Mouse (Mus musculus): ENCODE measurements around the gene Kdsr. TPM values are rescaled to one million over a fixed set of nuclear protein-coding genes. Genes with fewer than 3 reads are reported as not detected.

Kdsr gene
- polyA plus RNA-seq, 1 experiment: 9.9 TPM

GRCm38 (mm10) chr1:106713621-106714529 lies 45.7 kb downstream of the Kdsr start, which contains the start of gene Bcl2:
Bcl2 (minus strand) TSS chr1:106714274.
- TF ChIP-seq E2F4 (IDR thresholded peaks at IDR 0.05; ENCODE audit: insufficient read depth) (no peak), MYOD1 (IDR thresholded peaks at IDR 0.05; ENCODE audit: control insufficient read depth in 1 of 3, insufficient read length in 2 of 3, low read depth in 2 of 3) (peak in 1 of 3 experiments; percentile 17), MYOG (IDR thresholded peaks at IDR 0.05; ENCODE audit: control insufficient read depth in 1 of 3, insufficient read depth in 1 of 3, insufficient read length in 2 of 3, low read depth in 2 of 3) (peak in 1 of 3 experiments; percentile 9), POLR2AphosphoS2 (IDR thresholded peaks at IDR 0.05; ENCODE audit: insufficient read length, low read depth) (peak; percentile 33), POLR2A (IDR thresholded peaks at IDR 0.05; ENCODE audit: insufficient read length, low read depth) (peak; percentile 53)
- Histone ChIP-seq H3K79me2 (ENCODE audit: control insufficient read depth, insufficient read depth) (no peaks in the 10 kb centered on the region), H3ac (ENCODE audit: control insufficient read depth, insufficient read length) (peak within 1 kb of the TSS; percentile 78), H3K4me3 (peak within 1 kb of the TSS; percentile 41), H3K27me3 (ENCODE audit: control insufficient read depth, insufficient read depth, insufficient read length) (no peaks in the 10 kb centered on the region), H3K4me2 (ENCODE audit: low read depth) (peak within 1 kb of the TSS; percentile 81), H3K36me3 (ENCODE audit: control insufficient read depth, insufficient read depth) (no peaks in the 10 kb centered on the region)

- no peaks in the 10 kb centered on the region for H3K79me2 ChIP-seq (ENCODE audit: control insufficient read depth, insufficient read depth)
- H3K27me3 ChIP-seq (ENCODE audit: control insufficient read depth, insufficient read depth, insufficient read length): no peaks in the 10 kb centered on the region
- H3K36me3 ChIP-seq (ENCODE audit: control insufficient read depth, insufficient read depth): no peaks in the 10 kb centered on the region
- H3K4me3 ChIP-seq: no peak overlapping the region
- H3ac ChIP-seq (ENCODE audit: control insufficient read depth, insufficient read length): no peak overlapping the region
- peak overlapping the region; percentile 81 for H3K4me2 ChIP-seq (ENCODE audit: low read depth)
- TF ChIP-seq MYOG (IDR thresholded peaks at IDR 0.05; ENCODE audit: control insufficient read depth in 1 of 3, insufficient read depth in 1 of 3, insufficient read length in 2 of 3, low read depth in 2 of 3): no peak
- no peak for TF ChIP-seq E2F4 (IDR thresholded peaks at IDR 0.05; ENCODE audit: insufficient read depth)
- TF ChIP-seq CEBPB (IDR thresholded peaks at IDR 0.05; ENCODE audit: insufficient read depth, poor library complexity, severe bottlenecking): no peak
- no peak for TF ChIP-seq POLR2A (IDR thresholded peaks at IDR 0.05; ENCODE audit: insufficient read length, low read depth)
- no peak for TF ChIP-seq TCF12 (IDR thresholded peaks at IDR 0.05; ENCODE audit: insufficient read depth, poor library complexity, severe bottlenecking)
- no peak for TF ChIP-seq SRF (IDR thresholded peaks at IDR 0.05; ENCODE audit: control insufficient read depth, insufficient read length, low read depth)
- TF ChIP-seq USF1 (IDR thresholded peaks at IDR 0.05; ENCODE audit: low read depth): no peak
- TF ChIP-seq POLR2AphosphoS2 (IDR thresholded peaks at IDR 0.05; ENCODE audit: insufficient read length, low read depth): no peak
- TF ChIP-seq MAX (IDR thresholded peaks at IDR 0.05; ENCODE audit: low read depth): no peak
- no peak for TF ChIP-seq REST (IDR thresholded peaks at IDR 0.05; ENCODE audit: insufficient read depth, insufficient read length)
- no peak for TF ChIP-seq TCF3 (IDR thresholded peaks at IDR 0.05; ENCODE audit: insufficient read length, low read depth)
- no peak for TF ChIP-seq MYOD1 (IDR thresholded peaks at IDR 0.05; ENCODE audit: control insufficient read depth in 1 of 3, insufficient read length in 2 of 3, low read depth in 2 of 3)
These were observed 47.2 kb downstream of the Kdsr start for GRCm38 (mm10) chr1:106712330-106712729.

DNA sequence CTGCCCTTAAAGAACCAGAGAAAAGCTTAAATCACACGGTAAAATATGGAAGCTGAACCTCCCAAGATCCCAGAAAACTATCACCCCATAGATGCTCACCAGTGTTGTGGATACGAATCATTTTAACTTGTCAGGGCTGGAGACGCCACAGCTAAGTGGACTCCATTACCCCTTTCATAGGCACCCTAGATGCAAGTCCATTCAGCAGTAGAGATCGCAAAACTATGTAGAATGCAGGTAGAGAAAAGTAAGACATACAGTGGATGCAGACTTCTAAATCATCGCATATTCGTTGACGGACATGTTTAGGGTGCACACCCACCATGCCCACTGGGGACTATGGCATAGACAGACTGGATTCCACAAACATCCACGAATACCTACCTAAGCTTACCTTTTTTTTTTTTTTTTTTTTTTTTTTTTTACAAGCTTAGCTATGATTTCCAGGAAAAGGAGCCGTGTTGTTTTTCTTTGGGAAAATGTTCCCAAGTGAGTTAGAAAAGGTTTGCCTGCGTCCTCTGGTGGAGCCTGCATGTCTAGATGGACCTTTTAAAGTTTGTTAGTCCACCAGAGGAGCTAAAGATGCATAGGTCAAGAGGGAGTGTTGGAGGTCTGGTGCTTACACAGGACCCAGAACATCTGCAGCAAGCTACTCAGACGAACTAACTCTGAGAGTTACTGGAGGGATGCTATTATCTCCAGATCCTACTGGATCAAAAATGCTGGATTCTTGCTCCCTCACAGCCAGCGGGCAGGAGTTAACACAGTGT lies 48.0 kb downstream of the Kdsr start:
- no peak overlapping the region for H3ac ChIP-seq (ENCODE audit: control insufficient read depth, insufficient read length)
- no peaks in the 10 kb centered on the region for H3K36me3 ChIP-seq (ENCODE audit: control insufficient read depth, insufficient read depth)
- H3K79me2 ChIP-seq (ENCODE audit: control insufficient read depth, insufficient read depth): no peaks in the 10 kb centered on the region

GRCm38 (mm10) chr1:106710202-106710601 lies 49.3 kb downstream of the Kdsr start:
- TF ChIP-seq SRF (IDR thresholded peaks at IDR 0.05; ENCODE audit: control insufficient read depth, insufficient read length, low read depth) (no peak), REST (IDR thresholded peaks at IDR 0.05; ENCODE audit: insufficient read depth, insufficient read length) (no peak), MYOD1 (IDR thresholded peaks at IDR 0.05; ENCODE audit: control insufficient read depth in 1 of 3, insufficient read length in 2 of 3, low read depth in 2 of 3) (no peak), POLR2A (IDR thresholded peaks at IDR 0.05; ENCODE audit: insufficient read length, low read depth) (no peak), CEBPB (IDR thresholded peaks at IDR 0.05; ENCODE audit: insufficient read depth, poor library complexity, severe bottlenecking) (no peak), E2F4 (IDR thresholded peaks at IDR 0.05; ENCODE audit: insufficient read depth) (no peak), MAX (IDR thresholded peaks at IDR 0.05; ENCODE audit: low read depth) (no peak), POLR2AphosphoS2 (IDR thresholded peaks at IDR 0.05; ENCODE audit: insufficient read length, low read depth) (no peak), USF1 (IDR thresholded peaks at IDR 0.05; ENCODE audit: low read depth) (no peak), TCF3 (IDR thresholded peaks at IDR 0.05; ENCODE audit: insufficient read length, low read depth) (no peak), TCF12 (IDR thresholded peaks at IDR 0.05; ENCODE audit: insufficient read depth, poor library complexity, severe bottlenecking) (no peak), MYOG (IDR thresholded peaks at IDR 0.05; ENCODE audit: control insufficient read depth in 1 of 3, insufficient read depth in 1 of 3, insufficient read length in 2 of 3, low read depth in 2 of 3) (no peak)
- H3K27me3 ChIP-seq (ENCODE audit: control insufficient read depth, insufficient read depth, insufficient read length): no peaks in the 10 kb centered on the region

More for the DNA sequence above, 48.0 kb downstream of the Kdsr start:
- Histone ChIP-seq H3K4me2 (ENCODE audit: low read depth) (peak overlapping the region; percentile 81), H3K27me3 (ENCODE audit: control insufficient read depth, insufficient read depth, insufficient read length) (no peaks in the 10 kb centered on the region), H3K4me3 (no peak overlapping the region)
- TF ChIP-seq MAX (IDR thresholded peaks at IDR 0.05; ENCODE audit: low read depth): no peak
- TF ChIP-seq USF1 (IDR thresholded peaks at IDR 0.05; ENCODE audit: low read depth): no peak
- TF ChIP-seq POLR2A (IDR thresholded peaks at IDR 0.05; ENCODE audit: insufficient read length, low read depth): no peak
- no peak for TF ChIP-seq MYOD1 (IDR thresholded peaks at IDR 0.05; ENCODE audit: control insufficient read depth in 1 of 3, insufficient read length in 2 of 3, low read depth in 2 of 3)
- no peak for TF ChIP-seq E2F4 (IDR thresholded peaks at IDR 0.05; ENCODE audit: insufficient read depth)
- no peak for TF ChIP-seq REST (IDR thresholded peaks at IDR 0.05; ENCODE audit: insufficient read depth, insufficient read length)
- TF ChIP-seq SRF (IDR thresholded peaks at IDR 0.05; ENCODE audit: control insufficient read depth, insufficient read length, low read depth): no peak
- TF ChIP-seq POLR2AphosphoS2 (IDR thresholded peaks at IDR 0.05; ENCODE audit: insufficient read length, low read depth): no peak
- TF ChIP-seq TCF12 (IDR thresholded peaks at IDR 0.05; ENCODE audit: insufficient read depth, poor library complexity, severe bottlenecking): no peak
- no peak for TF ChIP-seq CEBPB (IDR thresholded peaks at IDR 0.05; ENCODE audit: insufficient read depth, poor library complexity, severe bottlenecking)
- TF ChIP-seq TCF3 (IDR thresholded peaks at IDR 0.05; ENCODE audit: insufficient read length, low read depth): no peak
- TF ChIP-seq MYOG (IDR thresholded peaks at IDR 0.05; ENCODE audit: control insufficient read depth in 1 of 3, insufficient read depth in 1 of 3, insufficient read length in 2 of 3, low read depth in 2 of 3): no peak

More at GRCm38 (mm10) chr1:106710202-106710601, 49.3 kb downstream of the Kdsr start:
- no peak overlapping the region for H3K4me3 ChIP-seq
- H3K36me3 ChIP-seq (ENCODE audit: control insufficient read depth, insufficient read depth): no peaks in the 10 kb centered on the region
- no peaks in the 10 kb centered on the region for H3K79me2 ChIP-seq (ENCODE audit: control insufficient read depth, insufficient read depth)
- no peak overlapping the region for H3ac ChIP-seq (ENCODE audit: control insufficient read depth, insufficient read length)
- no peak overlapping the region for H3K4me2 ChIP-seq (ENCODE audit: low read depth)
